13 mouse cellular contexts compared by ENCODE assay signal in the genomic region with DNA sequence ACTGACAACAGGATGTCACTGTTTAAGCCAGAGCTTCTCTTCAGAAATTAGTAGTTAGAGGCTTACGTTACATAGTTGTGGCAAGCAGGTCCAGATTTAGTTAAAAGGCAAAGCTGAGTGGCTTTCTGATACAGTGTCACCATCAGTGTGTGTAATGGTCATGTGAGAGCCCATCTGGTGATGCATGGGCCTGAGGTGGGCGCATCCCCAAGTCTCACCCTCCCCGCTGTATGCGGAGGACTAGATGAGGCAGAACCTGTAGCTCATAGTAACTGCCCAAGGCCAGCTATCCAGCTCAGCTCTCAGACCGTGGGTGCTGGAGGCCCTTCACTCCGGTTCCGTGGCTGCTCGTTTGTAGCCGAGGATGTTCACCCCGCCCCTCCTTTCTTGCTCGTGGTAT.
DNase-seq lines count a peak whose midpoint lies in the region; ATAC-seq and TF ChIP-seq lines count a peak whose summit lies in the region.
"Had no signal": no experiment of that assay in that cellular context is flagged by ENCODE, and none has a peak within 500 bp of the region (broad histone marks: within the 10 kb centered on the region; RNA-seq: fewer than 3 reads in every experiment).

No protein-coding gene starts in this region.

- no peak for DNase-seq in heart, adult 18-20 months
- DNase-seq in lung, embryonic 14.5 days, result no peak
- no peak for DNase-seq in lung, postnatal 14 days
- DNase-seq in cerebellum, postnatal 4 days (ENCODE audit: low spot score in 2 of 2), result no peak
- DNase-seq: cerebellum, adult 11-12 months; liver, postnatal 0 days; thymus, postnatal 14 days had no signal

- TF ChIP-seq CTCF in lung, embryonic 14.5 days (IDR thresholded peaks at IDR 0.05; ENCODE audit: low read depth), result no peak

- H3K9ac ChIP-seq in heart, embryonic 12.5 days, result 0 out of 2 replicates have a peak overlapping the region, but pooled peaks have one; percentile 40
- no peak overlapping the region for H3K9ac ChIP-seq in lung, embryonic 14.5 days
- no peak overlapping the region for H3K9ac ChIP-seq in embryonic facial prominence, embryonic 15.5 days
- H3K9ac ChIP-seq in stomach, embryonic 14.5 days (replicated peaks; ENCODE audit: low read depth, low read length), result no peak overlapping the region
- H3K9ac ChIP-seq: liver, postnatal 0 days had no signal

- peaks cover 64% of the 10 kb centered on the region for H3K4me1 ChIP-seq in heart, embryonic 12.5 days (replicated peaks)
- H3K4me1 ChIP-seq in lung, embryonic 14.5 days (ENCODE audit: insufficient read depth), result no peaks in the 10 kb centered on the region
- peaks cover 38% of the 10 kb centered on the region for H3K4me1 ChIP-seq in embryonic facial prominence, embryonic 15.5 days
- no peaks in the 10 kb centered on the region for H3K4me1 ChIP-seq in stomach, embryonic 14.5 days (ENCODE audit: control insufficient read depth, insufficient read depth, low read length)
- H3K4me1 ChIP-seq: midbrain, embryonic 10.5 days had no signal

- H3K9me3 ChIP-seq in heart, embryonic 12.5 days (replicated peaks), result no peaks in the 10 kb centered on the region
- no peaks in the 10 kb centered on the region for H3K9me3 ChIP-seq in lung, embryonic 14.5 days (ENCODE audit: low read depth, low read length)
- H3K9me3 ChIP-seq in embryonic facial prominence, embryonic 15.5 days (replicated peaks), result no peaks in the 10 kb centered on the region
- no peaks in the 10 kb centered on the region for H3K9me3 ChIP-seq in stomach, embryonic 14.5 days (ENCODE audit: control insufficient read depth, low read depth, low read length)
- H3K9me3 ChIP-seq: hindbrain, embryonic 10.5 days; midbrain, embryonic 10.5 days had no signal

- H3K27me3 ChIP-seq in heart, embryonic 12.5 days (replicated peaks), result no peaks in the 10 kb centered on the region
- no peaks in the 10 kb centered on the region for H3K27me3 ChIP-seq in lung, embryonic 14.5 days (ENCODE audit: insufficient read depth, low read length)
- H3K27me3 ChIP-seq in embryonic facial prominence, embryonic 15.5 days, result no peaks in the 10 kb centered on the region
- no peaks in the 10 kb centered on the region for H3K27me3 ChIP-seq in stomach, embryonic 14.5 days (ENCODE audit: control insufficient read depth, insufficient read depth, low read length)

- peaks cover 69% of the 10 kb centered on the region for H3K36me3 ChIP-seq in heart, embryonic 12.5 days
- peaks cover 33% of the 10 kb centered on the region for H3K36me3 ChIP-seq in lung, embryonic 14.5 days (ENCODE audit: insufficient read depth)
- no peaks in the 10 kb centered on the region for H3K36me3 ChIP-seq in embryonic facial prominence, embryonic 15.5 days
- peaks cover 24% of the 10 kb centered on the region for H3K36me3 ChIP-seq in stomach, embryonic 14.5 days (ENCODE audit: control insufficient read depth, insufficient read depth, low read length)

- H3K4me3 ChIP-seq in heart, embryonic 12.5 days, result no peak overlapping the region
- H3K4me3 ChIP-seq in lung, embryonic 14.5 days (ENCODE audit: low read depth, low read length), result no peak overlapping the region
- H3K4me3 ChIP-seq in embryonic facial prominence, embryonic 15.5 days (replicated peaks), result no peak overlapping the region
- no peak overlapping the region for H3K4me3 ChIP-seq in stomach, embryonic 14.5 days (ENCODE audit: low read depth, low read length)
- H3K4me3 ChIP-seq: hindbrain, embryonic 10.5 days; midbrain, embryonic 10.5 days had no signal

- no peak for ATAC-seq in heart, embryonic 12.5 days (ENCODE audit: insufficient number of reproducible peaks, low FRiP score)
- no peak; the same call in 1 of the 2 replicates for ATAC-seq in lung, embryonic 14.5 days (ENCODE audit: insufficient read depth)
- ATAC-seq in embryonic facial prominence, embryonic 15.5 days (ENCODE audit: insufficient number of reproducible peaks, low FRiP score, low TSS enrichment, low read depth), result no peak
- peak; percentile 44; the same call in 1 of the 2 replicates for ATAC-seq in stomach, embryonic 14.5 days (ENCODE audit: insufficient number of reproducible peaks, insufficient read depth, low FRiP score, low read depth)
- no peak for ATAC-seq in erythroid progenitor cell, adult 5-6 weeks (replicated peaks; ENCODE audit: low FRiP score, poor library complexity, severe bottlenecking)
- ATAC-seq: liver, postnatal 0 days had no signal

- peak overlapping the region; percentile 14; the same call in 1 of the 2 replicates for H3K4me2 ChIP-seq in heart, embryonic 12.5 days
- no peak overlapping the region; the same call in 1 of the 2 replicates for H3K4me2 ChIP-seq in lung, embryonic 14.5 days
- no peak overlapping the region for H3K4me2 ChIP-seq in embryonic facial prominence, embryonic 15.5 days (replicated peaks)
- no peak overlapping the region for H3K4me2 ChIP-seq in stomach, embryonic 14.5 days (replicated peaks; ENCODE audit: low read depth, low read length)

- WGBS in heart, embryonic 12.5 days, result 75% methylated on average over 11 of the region's 11 CpGs
- WGBS in lung, embryonic 14.5 days, result 69% methylated on average over 11 of the region's 11 CpGs
- WGBS in embryonic facial prominence, embryonic 15.5 days, result 59% methylated on average over 11 of the region's 11 CpGs
- WGBS in stomach, embryonic 14.5 days, result 72% methylated on average over 11 of the region's 11 CpGs

- H3K27ac ChIP-seq in heart, embryonic 12.5 days (ENCODE audit: poor library complexity, severe bottlenecking), result peak overlapping the region; percentile 78
- peak overlapping the region; percentile 78 for H3K27ac ChIP-seq in lung, embryonic 14.5 days (ENCODE audit: low read depth)
- 0 out of 2 replicates have a peak overlapping the region, but pooled peaks have one; percentile 13 for H3K27ac ChIP-seq in embryonic facial prominence, embryonic 15.5 days (replicated peaks)
- H3K27ac ChIP-seq in stomach, embryonic 14.5 days (ENCODE audit: low read length), result peak overlapping the region; percentile 84
- H3K27ac ChIP-seq: hindbrain, embryonic 10.5 days; midbrain, embryonic 10.5 days had no signal

Comparison
In these comparisons a context has a peak if more than half of its experiments do, and no peak if none do; other contexts are left out.
1. H3K27ac ChIP-seq: peak in every context shown above with its lines; median percentile 84 in stomach, embryonic 14.5 days; 78 in heart, embryonic 12.5 days; 78 in lung, embryonic 14.5 days; 13 in embryonic facial prominence, embryonic 15.5 days.